Mouse (Mus musculus): ENCODE data around the gene Plod2. TPM values are rescaled to one million over a fixed set of nuclear protein-coding genes. Genes with fewer than 3 reads are reported as not detected.

Gene Plod2
- polyA plus RNA-seq, 1 experiment from 2014 or later = 42.1 TPM

Other genes with a start within 250 kb of the Plod2 start
- gene 1700057G04Rik, start 232.8 kb upstream of the Plod2 start, polyA plus RNA-seq (2015; fragmentation: Nextera tagmentation; extraction: Ambion mirVana) = not detected in 2 replicates
- 4.5 and 4.9 TPM in 2 replicates for gene Plscr4, start 84.8 kb upstream of the Plod2 start, polyA plus RNA-seq (2015; fragmentation: Nextera tagmentation; extraction: Ambion mirVana)